Mouse (Mus musculus) neural tube, embryonic 13.5 days (tissue): ENCODE data around the gene Pop5. TPM values are rescaled to one million over a fixed set of nuclear protein-coding genes. Genes with fewer than 3 reads are reported as not detected.
A peak's percentile ranks its signal among the peaks of the same experiment; 100 is the strongest.

Source experiments
- ATAC-seq: fragments of 200-750 bp; cut with Nextera tagmentation; 2 replicates; pipeline ENCODE4 v1.8.0; 2017; ENCODE audit warnings: low read depth, mild to moderate bottlenecking, moderate TSS enrichment, moderate library complexity
- H3K27ac ChIP-seq: fragments of 300-500 bp; sonication (generic); replicated peaks from 2 replicates; pipeline ENCODE4 v1.5.1; 2015; ENCODE audit warnings: moderate library complexity, mild to moderate bottlenecking, inconsistent platforms
- H3K27me3 ChIP-seq: fragments of 300-500 bp; sonication (generic); 2 replicates; pipeline ENCODE4 v1.6.1; 2015; ENCODE audit warnings: mild to moderate bottlenecking, inconsistent platforms
- H3K36me3 ChIP-seq: fragments of 300-500 bp; sonication (generic); 2 replicates; pipeline ENCODE4 v1.6.1; 2015; ENCODE audit warnings: mild to moderate bottlenecking, inconsistent platforms
- H3K4me1 ChIP-seq: fragments of 300-500 bp; sonication (generic); replicated peaks from 2 replicates; pipeline ENCODE4 v1.6.1; 2015; ENCODE audit warnings: inconsistent platforms
- H3K4me2 ChIP-seq: fragments of 300-500 bp; sonication (generic); 2 replicates; pipeline ENCODE4 v1.6.1; 2015; ENCODE audit warnings: inconsistent platforms, mild to moderate bottlenecking, moderate library complexity
- H3K4me3 ChIP-seq: fragments of 300-500 bp; sonication (generic); 2 replicates; pipeline ENCODE4 v1.5.1; 2015; ENCODE audit warnings: mild to moderate bottlenecking, inconsistent platforms
- H3K9ac ChIP-seq: fragments of 300-500 bp; sonication (generic); 2 replicates; pipeline ENCODE4 v1.6.1; 2015; ENCODE audit warnings: moderate library complexity, mild to moderate bottlenecking, inconsistent platforms
- H3K9me3 ChIP-seq: fragments of 300-500 bp; sonication (generic); 2 replicates; pipeline ENCODE4 v1.6.1; 2016; ENCODE audit warnings: inconsistent platforms
- WGBS: fragments of 180-500 bp; shearing (Covaris S2); methylation state at CpG from one replicate; pipeline ENCODE4 v1.1.7; 2015; 5-methylcytosine and 5-hydroxymethylcytosine counted together
- polyA plus RNA-seq: library from polyadenylated mRNA; unstranded; fragments of >200 nt; fragmentation: Nextera tagmentation; extraction: Ambion mirVana; gene quantifications from 2 replicates; pipeline ENCODE4 v1.2.1, GENCODE M21; 2015

The Pop5 gene
- polyA plus RNA-seq, 1 experiment from 2014 or later = 138 TPM

GRCm38 (mm10) chr5:115203735-115204561, 31.7 kb upstream of the Pop5 start:
- Histone ChIP-seq H3K4me3 (peak overlapping the region; percentile 30), H3K9ac (peak overlapping the region; percentile 62), H3K4me2 (peak overlapping the region; percentile 55), H3K9me3 (no peaks in the 10 kb centered on the region), H3K36me3 (no peaks in the 10 kb centered on the region), H3K4me1 (peaks cover 29% of the 10 kb centered on the region), H3K27ac (peak overlapping the region; percentile 91), H3K27me3 (no peaks in the 10 kb centered on the region)
- ATAC-seq = peak; percentile 69
- 12% methylated on average over 23 of the region's 23 CpGs for WGBS

GRCm38 (mm10) chr5:115204562-115205311, 30.9 kb upstream of the Pop5 start:
- peaks cover 29% of the 10 kb centered on the region for H3K4me1 ChIP-seq
- H3K9ac ChIP-seq = peak overlapping the region; percentile 62
- peak overlapping the region; percentile 91 for H3K27ac ChIP-seq
- peak overlapping the region; percentile 55 for H3K4me2 ChIP-seq
- H3K9me3 ChIP-seq = no peaks in the 10 kb centered on the region
- 3% methylated on average over 31 of the region's 31 CpGs for WGBS
- peak overlapping the region; percentile 30 for H3K4me3 ChIP-seq
- no peaks in the 10 kb centered on the region for H3K27me3 ChIP-seq
- H3K36me3 ChIP-seq = no peaks in the 10 kb centered on the region
- ATAC-seq = peak; percentile 91

GRCm38 (mm10) chr5:115207244-115207643, 28.4 kb upstream of the Pop5 start:
- no peak overlapping the region for H3K4me2 ChIP-seq
- ATAC-seq = no peak
- no peaks in the 10 kb centered on the region for H3K36me3 ChIP-seq
- H3K9me3 ChIP-seq = no peaks in the 10 kb centered on the region
- H3K27ac ChIP-seq = no peak overlapping the region
- WGBS = 63% methylated on average over 5 of the region's 5 CpGs
- H3K4me3 ChIP-seq = no peak overlapping the region
- no peak overlapping the region for H3K9ac ChIP-seq
- peaks cover 29% of the 10 kb centered on the region for H3K4me1 ChIP-seq
- H3K27me3 ChIP-seq = no peaks in the 10 kb centered on the region

DNA sequence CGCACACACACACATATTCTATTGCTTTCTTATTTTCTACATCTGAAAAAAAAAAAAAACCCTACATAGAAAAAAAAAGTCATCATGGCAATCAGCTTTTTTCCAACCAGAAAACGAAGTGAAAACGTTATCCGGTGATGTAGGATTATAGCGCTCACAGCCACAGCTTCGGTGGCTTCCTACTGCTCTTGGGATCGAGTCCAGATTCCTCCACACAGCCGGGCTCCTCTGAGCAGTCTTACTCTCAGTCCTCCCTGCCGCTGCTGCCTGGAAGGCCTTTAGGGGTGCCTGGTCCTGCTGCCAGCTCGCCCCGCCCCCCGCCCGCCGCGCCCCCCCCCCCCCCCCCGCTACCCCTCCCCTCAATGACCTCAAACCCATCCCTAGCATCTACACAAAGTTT, 27.7 kb upstream of the Pop5 start:
- ATAC-seq = no peak
- no peak overlapping the region for H3K27ac ChIP-seq

DNA sequence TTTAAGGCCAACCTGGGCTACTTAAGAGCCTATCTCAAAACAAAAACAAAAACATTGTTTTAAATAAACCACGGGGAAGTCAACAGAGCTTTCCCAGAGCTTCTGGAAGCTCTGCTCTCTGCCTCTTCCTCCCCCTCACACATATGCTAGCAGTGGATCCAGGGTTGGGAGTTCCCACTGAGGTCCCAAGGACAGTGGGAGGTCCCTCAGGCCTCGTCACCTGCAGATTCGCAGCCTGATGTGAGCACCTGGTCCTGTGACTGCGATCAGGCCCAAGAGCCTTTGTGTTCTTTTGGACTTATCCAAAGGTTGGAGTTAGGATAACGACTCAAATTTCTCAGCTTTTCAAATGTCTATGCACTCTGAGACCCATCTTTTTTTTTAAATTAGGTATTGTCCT, 27.0 kb upstream of the Pop5 start:
- 62% methylated on average over 5 of the region's 5 CpGs for WGBS
- no peaks in the 10 kb centered on the region for H3K27me3 ChIP-seq
- peaks cover 26% of the 10 kb centered on the region for H3K4me1 ChIP-seq
- H3K9ac ChIP-seq = no peak overlapping the region
- H3K27ac ChIP-seq = 0 out of 2 replicates have a peak overlapping the region, but pooled peaks have one; percentile 18
- no peak for ATAC-seq
- no peaks in the 10 kb centered on the region for H3K9me3 ChIP-seq
- H3K4me2 ChIP-seq = no peak overlapping the region
- H3K4me3 ChIP-seq = no peak overlapping the region
- H3K36me3 ChIP-seq = no peaks in the 10 kb centered on the region

More for the DNA sequence above, 27.7 kb upstream of the Pop5 start:
- H3K36me3 ChIP-seq = no peaks in the 10 kb centered on the region
- no peak overlapping the region for H3K4me3 ChIP-seq
- H3K9me3 ChIP-seq = no peaks in the 10 kb centered on the region
- H3K9ac ChIP-seq = no peak overlapping the region
- peaks cover 29% of the 10 kb centered on the region for H3K4me1 ChIP-seq
- H3K4me2 ChIP-seq = no peak overlapping the region
- H3K27me3 ChIP-seq = no peaks in the 10 kb centered on the region
- WGBS = 14% methylated on average over 10 of the region's 16 CpGs

DNA sequence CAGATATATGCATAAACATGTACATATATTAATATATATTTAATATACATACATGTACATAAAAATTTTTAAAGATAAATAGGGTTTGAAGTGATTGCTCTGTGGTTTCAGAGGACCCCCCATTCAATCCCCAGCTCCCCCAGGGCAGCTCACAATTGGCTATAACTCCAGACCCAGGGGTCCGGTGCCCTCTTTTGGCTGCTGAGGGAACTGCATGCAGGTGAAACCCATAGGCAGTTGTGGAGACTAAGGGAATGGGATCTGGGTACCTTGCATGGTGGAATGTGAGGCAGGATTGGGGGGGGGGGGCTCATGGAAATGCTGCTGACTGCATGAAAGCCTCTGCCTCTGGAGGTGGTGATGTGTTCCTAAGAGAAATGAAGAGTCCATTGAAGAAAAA, 25.3 kb upstream of the Pop5 start:
- ATAC-seq = no peak
- Histone ChIP-seq H3K9ac (no peak overlapping the region), H3K27me3 (no peaks in the 10 kb centered on the region), H3K9me3 (no peaks in the 10 kb centered on the region), H3K4me3 (no peak overlapping the region), H3K36me3 (no peaks in the 10 kb centered on the region), H3K4me1 (peaks cover 11% of the 10 kb centered on the region), H3K27ac (no peak overlapping the region), H3K4me2 (no peak overlapping the region)
- WGBS = 9% methylated on average over 1 of the region's 1 CpGs

DNA sequence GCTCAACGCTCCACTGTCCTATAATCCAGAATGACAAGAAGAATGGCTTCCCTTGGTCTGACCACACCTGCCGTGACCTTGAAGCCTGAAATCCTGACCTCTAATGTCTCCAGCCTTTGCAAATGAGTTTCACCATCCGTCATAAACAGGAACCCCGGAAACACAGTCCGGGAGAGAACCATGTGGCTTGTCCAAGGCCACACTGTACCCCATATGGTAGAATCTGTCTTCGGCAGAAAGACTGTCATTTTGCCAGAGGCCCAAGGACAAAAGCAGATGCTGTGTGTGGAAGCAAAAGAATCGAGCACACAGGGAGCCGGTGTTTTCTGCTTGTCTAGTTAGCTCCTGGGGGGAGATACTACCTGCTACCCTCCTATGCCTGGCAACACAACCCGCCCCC, 23.2 kb upstream of the Pop5 start:
- 0 out of 2 replicates have a peak, but pooled peaks cover 6% of the 10 kb centered on the region for H3K27me3 ChIP-seq
- no peaks in the 10 kb centered on the region for H3K9me3 ChIP-seq
- H3K9ac ChIP-seq = no peak overlapping the region
- H3K4me3 ChIP-seq = no peak overlapping the region
- no peaks in the 10 kb centered on the region for H3K36me3 ChIP-seq
- H3K27ac ChIP-seq = no peak overlapping the region
- no peak overlapping the region for H3K4me2 ChIP-seq
- 70% methylated on average over 9 of the region's 9 CpGs for WGBS
- no peak for ATAC-seq
- peaks cover 14% of the 10 kb centered on the region for H3K4me1 ChIP-seq

DNA sequence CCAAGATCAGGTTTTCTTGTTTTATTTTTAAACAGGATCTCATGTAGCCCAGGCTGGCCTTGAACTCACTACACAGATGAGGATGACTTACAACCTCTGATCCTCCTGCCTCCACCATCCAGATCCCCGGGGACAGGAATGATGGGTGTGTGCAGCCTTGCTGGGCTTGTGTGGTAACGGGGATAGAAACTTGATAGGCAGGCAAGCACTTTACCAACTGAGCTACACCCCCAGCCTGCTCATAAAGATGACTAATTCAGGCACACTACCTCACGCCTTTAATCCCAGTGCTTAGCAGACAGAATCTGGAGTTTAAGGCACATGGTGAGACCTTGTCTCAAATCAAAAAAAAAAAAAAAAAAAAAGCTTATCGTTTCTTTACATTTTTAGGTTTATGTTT, 22.8 kb upstream of the Pop5 start:
- ATAC-seq = no peak
- Histone ChIP-seq H3K4me2 (no peak overlapping the region), H3K9ac (no peak overlapping the region), H3K27me3 (0 out of 2 replicates have a peak, but pooled peaks cover 6% of the 10 kb centered on the region), H3K9me3 (no peaks in the 10 kb centered on the region), H3K36me3 (no peaks in the 10 kb centered on the region), H3K4me1 (peaks cover 13% of the 10 kb centered on the region), H3K27ac (no peak overlapping the region), H3K4me3 (no peak overlapping the region)
- 60% methylated on average over 4 of the region's 4 CpGs for WGBS

DNA sequence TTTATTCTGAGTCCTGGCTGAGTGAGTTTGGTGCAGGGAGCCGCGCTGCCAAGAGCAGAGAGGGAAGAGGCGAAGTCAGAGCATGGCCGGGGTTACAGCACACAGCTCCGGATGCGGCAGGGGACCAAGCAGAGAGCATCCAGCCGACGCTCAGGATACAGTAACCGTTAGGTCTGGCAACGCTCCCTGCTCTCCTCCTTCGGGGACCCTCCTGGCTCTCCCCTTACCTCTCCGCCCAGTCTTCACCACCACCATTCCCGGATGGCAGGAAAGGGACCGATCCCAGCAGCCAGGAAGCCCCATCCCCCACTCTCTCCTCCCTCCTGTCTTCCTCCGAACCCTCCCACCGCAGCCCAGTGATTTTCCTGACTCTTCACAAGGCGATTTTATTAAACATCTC, 20.8 kb upstream of the Pop5 start:
- H3K9me3 ChIP-seq = no peaks in the 10 kb centered on the region
- 0 out of 2 replicates have a peak, but pooled peaks cover 6% of the 10 kb centered on the region for H3K27me3 ChIP-seq
- H3K4me1 ChIP-seq = peaks cover 8% of the 10 kb centered on the region
- peak overlapping the region; percentile 75 for H3K9ac ChIP-seq
- H3K4me3 ChIP-seq = peak overlapping the region; percentile 43
- peak overlapping the region; percentile 86 for H3K27ac ChIP-seq
- ATAC-seq = peak; percentile 60
- H3K4me2 ChIP-seq = peak overlapping the region; percentile 67
- 0% methylated on average over 17 of the region's 17 CpGs for WGBS
- no peaks in the 10 kb centered on the region for H3K36me3 ChIP-seq

DNA sequence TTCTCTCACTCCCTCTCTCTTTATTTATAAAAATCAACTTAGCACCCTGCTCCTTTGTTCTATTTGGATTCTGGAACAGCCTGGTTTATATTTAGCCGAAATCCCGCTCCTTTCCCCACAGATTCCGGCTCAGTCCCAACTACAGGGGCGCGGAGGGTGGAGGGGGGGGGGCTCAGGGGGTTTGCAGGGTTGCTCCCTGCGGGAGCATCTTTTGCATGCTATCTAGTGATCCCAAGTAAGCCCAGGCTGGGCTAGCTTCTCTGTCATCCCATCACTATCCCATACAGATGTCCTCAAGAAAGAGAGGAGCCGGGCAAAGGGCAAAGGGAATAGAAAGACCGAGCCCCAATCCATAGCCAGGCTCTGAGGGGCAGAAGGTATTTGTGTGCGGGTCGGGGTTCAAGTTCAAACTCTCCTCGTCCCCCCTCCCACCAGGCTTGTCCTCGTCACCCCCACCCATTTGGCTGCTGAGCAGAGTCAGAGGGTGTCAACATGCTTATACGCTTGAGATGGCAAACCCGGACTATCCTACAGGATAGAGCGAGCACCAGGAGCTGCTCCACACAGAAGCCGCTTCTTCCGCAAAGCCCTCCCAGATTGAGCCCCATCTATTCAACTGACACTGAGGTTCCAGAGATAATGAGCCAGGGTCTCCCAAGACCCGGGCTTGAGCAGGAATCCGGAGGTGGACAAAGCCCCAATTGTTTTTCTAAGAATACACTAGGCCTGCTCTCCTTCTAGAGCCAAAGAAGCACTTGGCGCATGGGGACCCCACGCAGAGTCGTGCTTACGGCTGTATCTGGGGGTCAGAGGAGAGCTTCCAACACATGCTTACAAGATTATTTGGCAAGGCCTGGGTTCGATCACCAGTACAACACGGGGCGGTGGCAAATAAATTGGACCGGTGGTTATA, 20.1 kb upstream of the Pop5 start:
- H3K36me3 ChIP-seq = no peaks in the 10 kb centered on the region
- ATAC-seq = peak; percentile 70
- WGBS = 16% methylated on average over 27 of the region's 27 CpGs

DNA sequence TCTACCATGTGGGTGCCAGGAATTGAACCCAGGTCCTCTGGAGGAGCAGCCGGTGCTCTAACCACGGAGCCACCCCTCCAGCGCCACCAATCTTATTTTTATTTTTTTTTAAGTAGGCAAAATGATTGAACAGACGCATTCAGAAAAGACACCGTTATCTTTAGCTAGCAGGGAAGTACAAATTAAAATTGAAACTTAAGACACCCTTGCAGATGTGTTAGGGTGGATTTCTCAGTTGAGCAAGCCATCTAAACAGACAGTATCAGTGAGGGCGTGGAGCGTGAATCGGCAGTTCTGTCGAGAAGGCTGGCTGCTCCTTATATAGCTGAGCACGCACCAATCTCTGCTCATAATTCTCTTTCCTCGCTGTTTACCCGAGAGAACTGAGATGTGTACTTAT, 17.6 kb upstream of the Pop5 start:
- H3K27me3 ChIP-seq = 0 out of 2 replicates have a peak, but pooled peaks cover 6% of the 10 kb centered on the region
- H3K27ac ChIP-seq = no peak overlapping the region
- H3K4me3 ChIP-seq = no peak overlapping the region
- H3K36me3 ChIP-seq = no peaks in the 10 kb centered on the region
- WGBS = 90% methylated on average over 12 of the region's 12 CpGs
- H3K9ac ChIP-seq = no peak overlapping the region
- no peak for ATAC-seq
- H3K4me2 ChIP-seq = no peak overlapping the region
- no peaks in the 10 kb centered on the region for H3K9me3 ChIP-seq
- peaks cover 21% of the 10 kb centered on the region for H3K4me1 ChIP-seq

More for the DNA sequence above, 20.1 kb upstream of the Pop5 start:
- H3K9me3 ChIP-seq = no peaks in the 10 kb centered on the region
- H3K4me1 ChIP-seq = peaks cover 8% of the 10 kb centered on the region
- peak overlapping the region; percentile 86 for H3K27ac ChIP-seq
- H3K9ac ChIP-seq = peak overlapping the region; percentile 75
- H3K4me3 ChIP-seq = peak overlapping the region; percentile 43
- 0 out of 2 replicates have a peak, but pooled peaks cover 6% of the 10 kb centered on the region for H3K27me3 ChIP-seq
- H3K4me2 ChIP-seq = peak overlapping the region; percentile 67
